Mouse (Mus musculus) activated CD4-positive, CD25-positive, alpha-beta regulatory T cell, adult 4 months (primary cell): ENCODE measurements around the gene Wfdc18. TPM values are rescaled to one million over a fixed set of nuclear protein-coding genes. Genes with fewer than 3 reads are reported as not detected.

Experiments
- ATAC-seq: one replicate; pipeline ENCODE4 v1.8.0; 2017
- polyA plus RNA-seq, 2 experiments: library from polyadenylated mRNA; unstranded; fragments of 100-300 nt; shearing (Covaris generic); gene quantifications; one replicate each; pipeline ENCODE4 v1.2.1; 2017

The Wfdc18 gene
- polyA plus RNA-seq, 2 experiments from 2014 or later = not detected

DNA sequence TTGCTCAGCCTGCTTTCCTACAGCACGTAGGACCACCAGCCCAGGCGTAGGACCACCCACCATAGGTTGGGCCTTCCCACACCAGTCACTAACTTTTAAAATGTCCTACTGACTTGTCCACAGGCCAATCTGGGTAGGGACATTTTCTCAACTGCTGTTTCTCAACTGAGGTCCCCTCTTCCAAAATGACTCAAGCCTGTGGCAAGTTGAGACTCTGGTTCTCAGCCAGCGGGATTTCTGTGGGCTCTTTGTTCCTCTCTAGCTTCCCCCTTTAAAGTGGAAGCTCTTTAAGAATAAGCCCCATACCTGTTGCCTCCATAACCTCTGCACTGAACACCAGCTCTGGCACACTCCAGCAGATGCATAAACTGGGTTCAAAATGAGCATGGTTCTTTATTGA lies 34.7 kb downstream of the Wfdc18 start:
- no peak for ATAC-seq

GRCm38 (mm10) chr11:83746152-83746551 lies 37.3 kb downstream of the Wfdc18 start:
- ATAC-seq = no peak

DNA sequence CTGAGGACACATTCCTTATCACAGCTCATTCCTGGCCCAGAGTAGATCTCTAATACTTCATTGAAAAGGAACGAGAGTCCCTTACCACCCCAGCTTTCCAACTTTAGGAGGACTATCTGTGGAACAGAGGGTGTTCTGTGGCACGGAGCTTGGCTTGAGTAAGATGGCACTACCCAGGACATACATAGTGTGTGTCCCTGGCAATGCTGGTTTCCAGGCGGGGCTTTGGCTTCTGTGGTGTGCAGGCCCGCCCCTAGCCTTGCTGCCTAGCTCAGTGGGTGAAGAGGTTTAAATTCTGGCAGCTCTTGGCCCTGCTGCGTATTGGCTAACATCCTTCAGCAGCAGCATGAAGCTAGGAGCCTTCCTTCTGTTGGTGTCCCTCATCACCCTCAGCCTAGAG lies 37.9 kb downstream of the Wfdc18 start, which contains the start of gene Wfdc21:
Gene Wfdc21 (plus strand): TSS at position 260 of the 400 bp plus-strand sequence.
- ATAC-seq = no peak

GRCm38 (mm10) chr11:83747376-83748265 lies 38.8 kb downstream of the Wfdc18 start:
- ATAC-seq = no peak

GRCm38 (mm10) chr11:83753581-83754181 lies 44.9 kb downstream of the Wfdc18 start, which contains the start of gene Heatr6:
TSS of gene Heatr6 (plus strand) at chr11:83753696.
- ATAC-seq = peak; percentile 90

GRCm38 (mm10) chr11:83754227-83754626 lies 45.4 kb downstream of the Wfdc18 start:
- ATAC-seq = no peak

Other genes starting within 250 kb of the Wfdc18 start
- gene Mmp28, start 245.9 kb upstream of the Wfdc18 start, polyA plus RNA-seq = not detected
- gene Taf15, start 235.9 kb upstream of the Wfdc18 start, polyA plus RNA-seq = 10 to 100 TPM; 10.8 to 12.5 TPM
- under 1 TPM; 0.25 to 0.46 TPM for gene Heatr9, start 186.8 kb upstream of the Wfdc18 start, polyA plus RNA-seq
- 100 to 1,000 TPM; 462 to 551 TPM for gene Ccl5, start 178.5 kb upstream of the Wfdc18 start, polyA plus RNA-seq
- gene Ccl9, start 130.4 kb upstream of the Wfdc18 start, polyA plus RNA-seq = under 1 TPM in 1 of 2 experiments, not detected in 1; 0.67 TPM
- gene Ccl6, start 115.9 kb upstream of the Wfdc18 start, polyA plus RNA-seq = 1 to 10 TPM in 1 of 2 experiments, not detected in 1; 1.4 TPM
- gene Rpl9-ps1, start 63.4 kb upstream of the Wfdc18 start, polyA plus RNA-seq = 1 to 10 TPM in 1 of 2 experiments, not detected in 1; 2.2 TPM
- gene Ccl3, start 59.7 kb upstream of the Wfdc18 start, polyA plus RNA-seq = 1 to 10 TPM; 1.2 to 5.1 TPM
- gene Ccl4, start 46.4 kb upstream of the Wfdc18 start, polyA plus RNA-seq = 10 to 100 TPM; 14.3 to 40.5 TPM
- not detected for gene Wfdc17, start 5.0 kb upstream of the Wfdc18 start, polyA plus RNA-seq
- not detected for gene Wfdc21, start 37.9 kb downstream of the Wfdc18 start, polyA plus RNA-seq
- gene Heatr6, start 44.7 kb downstream of the Wfdc18 start, polyA plus RNA-seq = 10 to 100 TPM; 27.8 to 28.1 TPM
- gene Hnf1b, start 141.0 kb downstream of the Wfdc18 start, polyA plus RNA-seq = not detected
- gene Ddx52, start 233.0 kb downstream of the Wfdc18 start, polyA plus RNA-seq = 10 to 100 TPM; 70.5 to 85.7 TPM